In the genomic region with DNA sequence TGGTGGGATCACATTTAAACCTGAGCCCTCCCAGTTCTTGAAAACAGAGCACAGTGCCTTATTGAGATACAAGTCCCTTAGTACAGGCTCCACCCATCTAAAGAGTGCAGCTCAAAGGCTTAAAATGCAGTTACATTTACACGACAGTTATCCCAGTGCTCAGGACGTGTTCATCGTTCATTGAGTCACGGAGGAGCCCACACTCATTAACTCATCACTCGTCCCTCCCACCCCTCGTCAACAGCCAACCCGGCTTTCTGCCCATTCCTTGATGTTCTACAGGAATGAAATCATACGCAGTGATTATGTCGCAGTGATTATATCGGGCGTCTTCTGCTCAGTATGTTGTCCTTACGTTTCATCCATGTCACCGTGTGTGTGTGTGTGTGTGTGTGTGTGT, we compare ENCODE assay signal across 20 mouse cellular contexts.
DNase-seq lines count a peak whose midpoint lies in the region; ATAC-seq and TF ChIP-seq lines count a peak whose summit lies in the region.
"Had no signal": no experiment of that assay in that cellular context is flagged by ENCODE, and none has a peak within 500 bp of the region (broad histone marks: within the 10 kb centered on the region; RNA-seq: fewer than 3 reads in every experiment).

No protein-coding gene starts in this region.

- in situ Hi-C loops in CH12.LX (cut with MboI; ENCODE audit: low pct_ligation_motif_present, low pct_unique_long_range_greater_than_20kb, low sequenced_read_pairs): loop anchor here (5.0 kb wide), 1 partner anchor 103 kb away; the partner anchor contains the start of gene Prkce

- no peak overlapping the region for H3K9ac ChIP-seq in embryonic facial prominence, embryonic 13.5 days
- peak overlapping the region; percentile 40 for H3K9ac ChIP-seq in CH12.LX (ENCODE audit: insufficient read depth, low read depth)
- H3K9ac ChIP-seq in intestine, embryonic 16.5 days (ENCODE audit: low read depth, low read length): no peak overlapping the region

- WGBS in embryonic facial prominence, embryonic 13.5 days: 73% methylated on average over 13 of the region's 13 CpGs
- 94% methylated on average over 13 of the region's 13 CpGs for WGBS in embryonic facial prominence, embryonic 10.5 days
- 89% methylated on average over 13 of the region's 13 CpGs for WGBS in intestine, embryonic 16.5 days

- no peak for TF ChIP-seq RAD21 in CH12.LX (IDR thresholded peaks at IDR 0.05; ENCODE audit: low read depth, low read length)

- peak overlapping the region; percentile 66 for H3K27ac ChIP-seq in embryonic facial prominence, embryonic 13.5 days
- H3K27ac ChIP-seq in embryonic facial prominence, embryonic 10.5 days (replicated peaks): no peak overlapping the region
- H3K27ac ChIP-seq in layer of hippocampus, adult 2 months: peak overlapping the region; percentile 24; the same call in 1 of the 2 replicates
- peak overlapping the region; percentile 90 for H3K27ac ChIP-seq in CH12.LX (ENCODE audit: insufficient read depth, low read depth)
- H3K27ac ChIP-seq in intestine, embryonic 16.5 days (ENCODE audit: low read length): no peak overlapping the region

- peaks cover 12% of the 10 kb centered on the region for H3K79me2 ChIP-seq in CH12.LX (replicated peaks; ENCODE audit: control insufficient read depth, extremely low read depth, insufficient read depth, poor library complexity, severe bottlenecking)

- DNase-seq in embryonic facial prominence, embryonic 10.5 days (ENCODE audit: low spot score): no peak
- no peak for DNase-seq in layer of hippocampus, adult 2 months (ENCODE audit: low spot score in 2 of 2)
- DNase-seq in layer of hippocampus, postnatal 36 days: no peak
- no peak for DNase-seq in CH12.LX (ENCODE audit: extremely low read depth)
- DNase-seq in brain, adult 2 months (ENCODE audit: low read depth, low spot score): peak; percentile 54
- no peak for DNase-seq in right cerebral cortex, adult 18-20 months
- DNase-seq: adrenal gland, adult 2 months; adrenal gland, adult 8-10 months; adrenal gland, postnatal 25 days; B cell, adult 2 months; cerebellum, adult 11 months; cerebellum, adult 11-12 months; cerebellum, adult 18-20 months; cerebellum, adult 2 months had no signal

- TF ChIP-seq EP300 in CH12.LX (IDR thresholded peaks at IDR 0.05; ENCODE audit: low read length): no peak

- no peak overlapping the region for H3K4me3 ChIP-seq in embryonic facial prominence, embryonic 13.5 days
- no peak overlapping the region for H3K4me3 ChIP-seq in embryonic facial prominence, embryonic 10.5 days
- H3K4me3 ChIP-seq in layer of hippocampus, adult 2 months: no peak overlapping the region
- peak overlapping the region in 2 of 3 experiments; percentile 20 to 40 for H3K4me3 ChIP-seq in CH12.LX (replicated peaks in 1 of 3; ENCODE audit: low read depth in 2 of 3, low read length in 2 of 3, poor library complexity in 1 of 3)
- no peak overlapping the region for H3K4me3 ChIP-seq in intestine, embryonic 16.5 days (ENCODE audit: low read length)

- ATAC-seq in embryonic facial prominence, embryonic 13.5 days (ENCODE audit: insufficient number of reproducible peaks, insufficient read depth, low FRiP score, low TSS enrichment, low read depth): no peak
- ATAC-seq in intestine, embryonic 16.5 days: no peak
- ATAC-seq: activated CD4-positive, CD25-positive, alpha-beta regulatory T cell, adult 4 months; CD4-positive, CD25-positive, alpha-beta regulatory T cell, adult 4 months; Patski had no signal

- TF ChIP-seq POLR2A in CH12.LX (IDR thresholded peaks at IDR 0.05; ENCODE audit: low read depth, low read length): 0 out of 2 replicates have a peak, but pooled peaks have one; percentile 15

- H3K27me3 ChIP-seq in embryonic facial prominence, embryonic 13.5 days: no peaks in the 10 kb centered on the region
- no peaks in the 10 kb centered on the region for H3K27me3 ChIP-seq in embryonic facial prominence, embryonic 10.5 days (replicated peaks; ENCODE audit: low read depth, poor library complexity, severe bottlenecking)
- no peaks in the 10 kb centered on the region for H3K27me3 ChIP-seq in CH12.LX (replicated peaks)
- no peaks in the 10 kb centered on the region for H3K27me3 ChIP-seq in intestine, embryonic 16.5 days (replicated peaks; ENCODE audit: control insufficient read depth, insufficient read depth, low read length)
- H3K27me3 ChIP-seq: Patski had no signal

- no peak for TF ChIP-seq CTCF in layer of hippocampus, adult 2 months (conservative IDR thresholded peaks at IDR 0.05)
- TF ChIP-seq CTCF in CH12.LX (conservative IDR thresholded peaks at IDR 0.05 in 1 of 2, IDR thresholded peaks at IDR 0.05 in 1 of 2; ENCODE audit: low read depth in 2 of 2, low read length in 2 of 2): no peak

- no peak overlapping the region for H3K4me2 ChIP-seq in embryonic facial prominence, embryonic 13.5 days
- peak overlapping the region; percentile 31 for H3K4me2 ChIP-seq in CH12.LX (ENCODE audit: insufficient read depth, low read depth, poor library complexity, severe bottlenecking)
- no peak overlapping the region for H3K4me2 ChIP-seq in intestine, embryonic 16.5 days (ENCODE audit: low read depth, low read length)

- peaks cover 49% of the 10 kb centered on the region for H3K4me1 ChIP-seq in embryonic facial prominence, embryonic 13.5 days
- H3K4me1 ChIP-seq in embryonic facial prominence, embryonic 10.5 days: peaks cover 73% of the 10 kb centered on the region
- H3K4me1 ChIP-seq in CH12.LX (ENCODE audit: control insufficient read depth in 1 of 2, insufficient read depth in 2 of 2): peaks cover 30 to 82% of the 10 kb centered on the region in 2 experiments
- peaks cover 13% of the 10 kb centered on the region for H3K4me1 ChIP-seq in intestine, embryonic 16.5 days (ENCODE audit: control insufficient read depth, insufficient read depth, low read length)

- dilution Hi-C loops in CH12.LX (cut with MboI; ENCODE audit: extremely low pct_ligation_motif_present, extremely low pct_unique_long_range_greater_than_20kb, low sequenced_read_pairs): no loop called here

- H3K9me3 ChIP-seq in embryonic facial prominence, embryonic 13.5 days: no peaks in the 10 kb centered on the region
- H3K9me3 ChIP-seq in embryonic facial prominence, embryonic 10.5 days: no peaks in the 10 kb centered on the region
- H3K9me3 ChIP-seq in CH12.LX (replicated peaks; ENCODE audit: low read length): no peaks in the 10 kb centered on the region
- H3K9me3 ChIP-seq in intestine, embryonic 16.5 days (ENCODE audit: control insufficient read depth, low read length): no peaks in the 10 kb centered on the region
- H3K9me3 ChIP-seq: G1E had no signal

- no peaks in the 10 kb centered on the region for H3K36me3 ChIP-seq in embryonic facial prominence, embryonic 13.5 days
- H3K36me3 ChIP-seq in embryonic facial prominence, embryonic 10.5 days (replicated peaks): no peaks in the 10 kb centered on the region
- peaks cover 5 to 41% of the 10 kb centered on the region in 2 experiments for H3K36me3 ChIP-seq in CH12.LX (replicated peaks in 1 of 2; ENCODE audit: control insufficient read depth in 1 of 2, insufficient read depth in 1 of 2, low read length in 1 of 2)
- no peaks in the 10 kb centered on the region for H3K36me3 ChIP-seq in intestine, embryonic 16.5 days (ENCODE audit: control insufficient read depth, insufficient read depth, low read length)
- H3K36me3 ChIP-seq: G1E had no signal

TF ChIP-seq in CH12.LX, 34 proteins besides CTCF, POLR2A, EP300 and RAD21:
- peak; percentile 86; the same call in 1 of the 2 replicates for TF ChIP-seq CHD1 (IDR thresholded peaks at IDR 0.05; ENCODE audit: low read depth, low read length)
- TF ChIP-seq ELF1 (IDR thresholded peaks at IDR 0.05; ENCODE audit: low read depth, low read length): no peak
- 0 out of 2 replicates have a peak, but pooled peaks have one; percentile 5 for TF ChIP-seq SIN3A (IDR thresholded peaks at IDR 0.05; ENCODE audit: low read length)

Comparison
In these comparisons a context has a peak if more than half of its experiments do, and no peak if none do; other contexts are left out.
1. H3K27ac ChIP-seq: peak in embryonic facial prominence, embryonic 13.5 days (single experiment), layer of hippocampus, adult 2 months (single experiment) and CH12.LX (single experiment); none in embryonic facial prominence, embryonic 10.5 days (single experiment) and intestine, embryonic 16.5 days (single experiment).
2. H3K4me3 ChIP-seq: peak in CH12.LX (2 of 3); none in embryonic facial prominence, embryonic 13.5 days (single experiment), embryonic facial prominence, embryonic 10.5 days (single experiment), layer of hippocampus, adult 2 months (single experiment) and intestine, embryonic 16.5 days (single experiment).